Mouse (Mus musculus) Muller cell, postnatal 12 days (primary cell): ENCODE results near the gene Klhdc7a.

ENCODE experiments used
- DNase-seq: peaks from one replicate; pipeline ENCODE4 v3.0.0-alpha.2; 2015; ENCODE audit errors: inconsistent ontology term

Gene Klhdc7a

GRCm38 (mm10) chr4:139960724-139961315, 7.0 kb downstream of the Klhdc7a start:
- no peak for DNase-seq

GRCm38 (mm10) chr4:139960086-139960713, 7.6 kb downstream of the Klhdc7a start:
- DNase-seq, result no peak

- no peak for DNase-seq
These were observed 8.6 kb downstream of the Klhdc7a start for GRCm38 (mm10) chr4:139959188-139959587.

GRCm38 (mm10) chr4:139950876-139951485, 16.8 kb downstream of the Klhdc7a start:
- peak; percentile 34 for DNase-seq

GRCm38 (mm10) chr4:139950431-139950848, 17.4 kb downstream of the Klhdc7a start:
- peak; percentile 46 for DNase-seq

- DNase-seq, result peak; percentile 70
These were observed 19.2 kb downstream of the Klhdc7a start for GRCm38 (mm10) chr4:139948591-139948990.

- DNase-seq, result no peak
These were observed 20.5 kb downstream of the Klhdc7a start for GRCm38 (mm10) chr4:139947341-139947740.

GRCm38 (mm10) chr4:139941831-139942230, 26.0 kb downstream of the Klhdc7a start:
- DNase-seq, result no peak

GRCm38 (mm10) chr4:139935557-139935956, 32.3 kb downstream of the Klhdc7a start:
- no peak for DNase-seq

- peak; percentile 67 for DNase-seq
These were observed 34.6 kb downstream of the Klhdc7a start for GRCm38 (mm10) chr4:139932970-139933801.

GRCm38 (mm10) chr4:139931790-139932510, 35.9 kb downstream of the Klhdc7a start:
- peak; percentile 72 for DNase-seq

- DNase-seq, result no peak
These were observed 36.9 kb downstream of the Klhdc7a start for GRCm38 (mm10) chr4:139930885-139931284.

GRCm38 (mm10) chr4:139926161-139926561, 41.7 kb downstream of the Klhdc7a start:
- no peak for DNase-seq

GRCm38 (mm10) chr4:139925275-139926160, 42.3 kb downstream of the Klhdc7a start:
- no peak for DNase-seq

- DNase-seq, result no peak
These were observed 51.1 kb downstream of the Klhdc7a start for GRCm38 (mm10) chr4:139916731-139917130.
